Comparison of ENCODE assay signal across 22 mouse cellular contexts in the genomic region with DNA sequence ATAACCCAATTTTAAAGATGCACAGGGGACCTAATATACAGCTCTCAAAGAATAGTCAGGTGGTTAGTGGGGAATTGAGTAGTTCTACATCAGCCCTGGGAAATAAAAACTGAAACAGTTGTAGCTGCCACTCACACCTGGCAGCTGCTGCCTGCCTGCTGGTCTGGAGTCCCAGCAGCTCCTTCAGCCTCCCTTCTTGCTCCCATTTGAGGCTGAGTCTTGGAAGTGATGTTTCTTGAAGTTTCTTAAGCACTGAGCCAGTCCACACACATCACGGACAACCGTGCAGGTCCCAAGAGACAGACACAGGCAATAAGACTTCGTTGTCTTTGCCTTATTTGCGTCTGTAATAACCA. TPM values are rescaled to one million over a fixed set of nuclear protein-coding genes. Genes with fewer than 3 reads are reported as not detected.
DNase-seq lines count a peak whose midpoint lies in the region; ATAC-seq and TF ChIP-seq lines count a peak whose summit lies in the region.
"Had no signal": no experiment of that assay in that cellular context is flagged by ENCODE, and none has a peak within 500 bp of the region (broad histone marks: within the 10 kb centered on the region; RNA-seq: fewer than 3 reads in every experiment).

No protein-coding gene starts in this region.

- no peak overlapping the region for H3K9ac ChIP-seq in heart, postnatal 0 days (replicated peaks; ENCODE audit: low read depth, low read length)
- H3K9ac ChIP-seq in intestine, embryonic 15.5 days: no peak overlapping the region
- H3K9ac ChIP-seq: embryonic facial prominence, embryonic 15.5 days; heart, embryonic 12.5 days; hindbrain, embryonic 12.5 days had no signal

- H3K27ac ChIP-seq in heart, postnatal 0 days (ENCODE audit: low read depth): peak overlapping the region; percentile 2; the same call in 1 of the 2 replicates
- peak overlapping the region; percentile 28 for H3K27ac ChIP-seq in brown adipose tissue, adult 24 weeks (replicated peaks; ENCODE audit: low read depth, low read length)
- peak overlapping the region; percentile 32; the same call in 1 of the 2 replicates for H3K27ac ChIP-seq in intestine, embryonic 15.5 days
- peak overlapping the region; percentile 57 for H3K27ac ChIP-seq in small intestine, adult 2 months (ENCODE audit: insufficient read depth, low read depth, low read length)
- H3K27ac ChIP-seq: embryonic facial prominence, embryonic 15.5 days; forebrain, embryonic 10.5 days; hindbrain, embryonic 12.5 days had no signal

- TF ChIP-seq EP300 in heart, postnatal 0 days (IDR thresholded peaks at IDR 0.05; ENCODE audit: low read depth): no peak

- WGBS in heart, postnatal 0 days: 91% methylated on average over 4 of the region's 4 CpGs
- WGBS in intestine, embryonic 15.5 days: 89% methylated on average over 4 of the region's 4 CpGs
- WGBS in small intestine, adult 2 months: 93% methylated on average over 4 of the region's 4 CpGs

- no peak for DNase-seq in heart, postnatal 0 days (ENCODE audit: low spot score)
- no peak for DNase-seq in heart, adult 8-10 months (ENCODE audit: low spot score)
- no peak for DNase-seq in layer of hippocampus, postnatal 10 days (ENCODE audit: low spot score in 2 of 2)
- no peak for DNase-seq in layer of hippocampus, adult 9-10 months (ENCODE audit: low spot score)
- DNase-seq: adrenal gland, adult 2 months; adrenal gland, postnatal 25 days; cerebellum, postnatal 10 days; heart, adult 18-20 months; heart, postnatal 4 days had no signal

- TF ChIP-seq POLR2A in small intestine, adult 2 months (IDR thresholded peaks at IDR 0.05; ENCODE audit: low read depth, low read length): no peak

- peaks cover 41% of the 10 kb centered on the region for H3K36me3 ChIP-seq in heart, postnatal 0 days (replicated peaks; ENCODE audit: control insufficient read depth, insufficient read depth, low read length)
- H3K36me3 ChIP-seq in intestine, embryonic 15.5 days: peaks cover 14% of the 10 kb centered on the region
- H3K36me3 ChIP-seq in small intestine, adult 2 months (ENCODE audit: control insufficient read depth, insufficient read depth, low read length): no peaks in the 10 kb centered on the region

- ATAC-seq in heart, postnatal 0 days (ENCODE audit: insufficient read depth, low read depth): no peak
- ATAC-seq in intestine, embryonic 15.5 days: no peak
- ATAC-seq: activated CD4-positive, CD25-positive, alpha-beta regulatory T cell, adult 4 months; forebrain, embryonic 14.5 days; hindbrain, embryonic 16.5 days; Patski had no signal

- H3K9me3 ChIP-seq in heart, postnatal 0 days (replicated peaks; ENCODE audit: control insufficient read depth, low read length): no peaks in the 10 kb centered on the region
- no peaks in the 10 kb centered on the region for H3K9me3 ChIP-seq in intestine, embryonic 15.5 days
- H3K9me3 ChIP-seq: embryonic facial prominence, embryonic 15.5 days; heart, embryonic 12.5 days; hindbrain, embryonic 12.5 days had no signal

- peaks cover 16% of the 10 kb centered on the region for H3K4me1 ChIP-seq in heart, postnatal 0 days (ENCODE audit: control insufficient read depth, insufficient read depth)
- peaks cover 30% of the 10 kb centered on the region for H3K4me1 ChIP-seq in brown adipose tissue, adult 24 weeks (ENCODE audit: control insufficient read depth, insufficient read depth, insufficient read length, low read length)
- H3K4me1 ChIP-seq in intestine, embryonic 15.5 days (replicated peaks): peaks cover 34% of the 10 kb centered on the region
- H3K4me1 ChIP-seq in small intestine, adult 2 months (ENCODE audit: control insufficient read depth, insufficient read depth, insufficient read length, low read length): peaks cover 28% of the 10 kb centered on the region

- H3K4me3 ChIP-seq in heart, postnatal 0 days (ENCODE audit: low read depth, low read length): no peak overlapping the region
- H3K4me3 ChIP-seq in brown adipose tissue, adult 24 weeks (ENCODE audit: insufficient read depth, low read depth, low read length): no peak overlapping the region
- no peak overlapping the region for H3K4me3 ChIP-seq in intestine, embryonic 15.5 days (replicated peaks)
- H3K4me3 ChIP-seq in small intestine, adult 2 months (ENCODE audit: low read depth, low read length): no peak overlapping the region
- H3K4me3 ChIP-seq: embryonic facial prominence, embryonic 15.5 days; erythroblast, embryonic 14.5 days; forebrain, embryonic 10.5 days; heart, embryonic 12.5 days; hindbrain, embryonic 12.5 days had no signal

- no peak for TF ChIP-seq CTCF in heart, postnatal 0 days (IDR thresholded peaks at IDR 0.05; ENCODE audit: low read depth)
- TF ChIP-seq CTCF in small intestine, adult 2 months (IDR thresholded peaks at IDR 0.05; ENCODE audit: extremely low read depth, insufficient read length, insufficient replicate concordance, low read depth, low read length): no peak

- H3K27me3 ChIP-seq in heart, postnatal 0 days (ENCODE audit: control insufficient read depth, insufficient read depth, low read length): no peaks in the 10 kb centered on the region
- H3K27me3 ChIP-seq in intestine, embryonic 15.5 days (replicated peaks): no peaks in the 10 kb centered on the region
- H3K27me3 ChIP-seq in small intestine, adult 2 months (ENCODE audit: control insufficient read depth, insufficient read depth, low read length): no peaks in the 10 kb centered on the region
- H3K27me3 ChIP-seq: CH12.LX; embryonic facial prominence, embryonic 15.5 days; heart, embryonic 12.5 days; hindbrain, embryonic 12.5 days; Patski had no signal

- H3K4me2 ChIP-seq in heart, postnatal 0 days (ENCODE audit: low read depth, low read length): no peak overlapping the region
- no peak overlapping the region for H3K4me2 ChIP-seq in intestine, embryonic 15.5 days (replicated peaks)
- H3K4me2 ChIP-seq: embryonic facial prominence, embryonic 15.5 days; heart, embryonic 12.5 days; hindbrain, embryonic 12.5 days had no signal

RNA-seq across cellular contexts. Expression of a gene that starts 5.9 kb away (rescaled TPM):
- 105 and 114 TPM in 2 replicates for total RNA-seq in heart, postnatal 0 days (2014; rRNA removed; ENCODE audit: low replicate concordance)
- polyA plus RNA-seq in heart, postnatal 0 days (2015; fragmentation: Nextera tagmentation; extraction: Ambion mirVana): 23.1 and 24.0 TPM in 2 replicates
- 10 to 100 TPM; 51.1 to 75.8 (median 59.4) TPM for total RNA-seq in heart, adult 8-10 months (2022)
- 44.4 and 326 TPM in 2 replicates for polyA plus RNA-seq in brown adipose tissue, adult 24 weeks (2012; ENCODE audit: insufficient read depth, insufficient read length, missing spikeins)
- polyA plus RNA-seq in intestine, embryonic 15.5 days (2015; fragmentation: Nextera tagmentation; extraction: Ambion mirVana): 14.3 and 15.1 TPM in 2 replicates
- polyA plus RNA-seq in small intestine, adult 2 months (2012; rRNA removed): 28.1 and 33.5 TPM in 2 replicates
- 10 to 100 TPM; 15.3 to 16.1 TPM for total RNA-seq in layer of hippocampus, postnatal 10 days (2021)

RNA-seq across cellular contexts. Expression of a gene that starts 6.5 kb away (rescaled TPM):
- total RNA-seq in heart, postnatal 0 days (2014; rRNA removed; ENCODE audit: low replicate concordance): 148 and 152 TPM in 2 replicates
- polyA plus RNA-seq in heart, postnatal 0 days (2015; fragmentation: Nextera tagmentation; extraction: Ambion mirVana): 50.8 and 53.3 TPM in 2 replicates
- 10 to 100 TPM; 52.7 to 57.9 (median 55.4) TPM for total RNA-seq in heart, adult 8-10 months (2022)
- 124 and 179 TPM in 2 replicates for polyA plus RNA-seq in brown adipose tissue, adult 24 weeks (2012; ENCODE audit: insufficient read depth, insufficient read length, missing spikeins)
- 97.0 and 100 TPM in 2 replicates for polyA plus RNA-seq in intestine, embryonic 15.5 days (2015; fragmentation: Nextera tagmentation; extraction: Ambion mirVana)
- polyA plus RNA-seq in small intestine, adult 2 months (2012; rRNA removed): 64.7 and 68.6 TPM in 2 replicates
- 100 to 1,000 TPM; 128 to 155 TPM for total RNA-seq in layer of hippocampus, postnatal 10 days (2021)

Comparison
In these comparisons a context has a peak if more than half of its experiments do, and no peak if none do; other contexts are left out.
1. H3K27ac ChIP-seq: peak in every context shown above with its lines; median percentile 57 in small intestine, adult 2 months; 32 in intestine, embryonic 15.5 days; 28 in brown adipose tissue, adult 24 weeks; 2 in heart, postnatal 0 days.